Mouse (Mus musculus) embryonic fibroblast, embryonic 13.5 days (primary cell): ENCODE data around the gene Pramef12. TPM values are rescaled to one million over a fixed set of nuclear protein-coding genes. Genes with fewer than 3 reads are reported as not detected.
"Not testable (repeated sequence)": the region's sequence is repeated elsewhere in the genome, so short reads cannot be mapped to it uniquely, and the experiment has no call there.

Experiments used
- H3K27ac ChIP-seq: 2 replicates; pipeline ENCODE4 v1.5.1; 2012; ENCODE audit warnings: low read length, control low read depth, inconsistent platforms; ENCODE audit not compliant: insufficient read depth
- H3K4me1 ChIP-seq: 2 replicates; pipeline ENCODE4 v1.6.1; 2011; ENCODE audit warnings: low read length; ENCODE audit not compliant: control insufficient read depth, insufficient read depth
- H3K4me3 ChIP-seq: 2 replicates; pipeline ENCODE4 v1.5.1; 2011; ENCODE audit warnings: mild to moderate bottlenecking, control low read depth, low read length; ENCODE audit not compliant: insufficient read depth
- CTCF ChIP-seq: IDR thresholded peaks from 2 replicates; pipeline ENCODE4 v1.5.1; 2011; ENCODE audit warnings: mild to moderate bottlenecking, control low read depth, low read length, moderate library complexity, borderline replicate concordance; ENCODE audit not compliant: insufficient read depth
- POLR2A ChIP-seq: IDR thresholded peaks from 2 replicates; pipeline ENCODE4 v1.6.1; 2011; ENCODE audit warnings: low read depth, mild to moderate bottlenecking, control low read depth, low read length, moderate library complexity
- polyA plus RNA-seq: library from polyadenylated mRNA; stranded (reverse); fragments of >200 nt; gene quantifications from 2 replicates; pipeline ENCODE4 v1.2.4, GENCODE M21; 2011; ENCODE audit warnings: low read depth; ENCODE audit not compliant: missing spikeins, insufficient read length

The Pramef12 gene
- polyA plus RNA-seq, 1 experiment, result not detected

GRCm38 (mm10) chr4:144406261-144406660 lies 2.0 kb downstream of the Pramef12 start:
- TF ChIP-seq CTCF, result no peak
- no peaks in the 10 kb centered on the region for H3K4me1 ChIP-seq
- H3K4me3 ChIP-seq, result no peak overlapping the region
- H3K27ac ChIP-seq, result no peak overlapping the region

DNA sequence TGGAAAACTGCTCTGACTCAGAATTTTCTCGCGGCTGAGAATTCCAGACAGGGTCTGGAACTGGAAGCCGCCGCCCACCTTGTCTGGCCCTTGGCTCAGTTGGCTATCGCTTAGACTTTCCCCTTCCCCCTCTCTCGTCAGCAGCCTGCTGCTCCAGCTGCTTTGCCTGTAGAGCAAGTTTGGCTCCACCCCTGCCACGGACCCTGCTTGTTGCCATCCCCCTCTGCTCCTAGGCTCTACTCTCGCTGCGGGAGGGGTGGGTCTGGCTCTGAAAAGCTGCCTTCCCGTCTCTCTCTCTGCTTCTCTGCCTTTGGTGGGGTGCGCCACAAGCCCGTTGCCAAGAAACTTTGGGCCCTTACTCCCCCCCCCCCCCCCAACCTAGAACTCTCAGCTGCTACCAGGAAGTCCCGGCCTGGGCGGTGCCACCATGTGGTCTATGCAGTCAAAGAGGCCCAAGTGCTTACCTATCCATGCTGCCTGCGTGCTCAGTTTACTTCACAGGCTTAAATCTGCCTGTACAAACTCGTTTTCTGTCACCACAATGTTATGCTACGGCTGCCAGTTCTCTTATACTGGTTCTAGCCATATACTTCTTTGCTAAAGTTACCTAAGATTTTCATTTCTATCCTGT lies 3.7 kb downstream of the Pramef12 start:
- peak overlapping the region; percentile 15 for H3K27ac ChIP-seq
- TF ChIP-seq CTCF, result no peak
- TF ChIP-seq POLR2A, result 0 out of 2 replicates have a peak, but pooled peaks have one; percentile 20
- H3K4me3 ChIP-seq, result no peak overlapping the region
- H3K4me1 ChIP-seq, result no peaks in the 10 kb centered on the region

DNA sequence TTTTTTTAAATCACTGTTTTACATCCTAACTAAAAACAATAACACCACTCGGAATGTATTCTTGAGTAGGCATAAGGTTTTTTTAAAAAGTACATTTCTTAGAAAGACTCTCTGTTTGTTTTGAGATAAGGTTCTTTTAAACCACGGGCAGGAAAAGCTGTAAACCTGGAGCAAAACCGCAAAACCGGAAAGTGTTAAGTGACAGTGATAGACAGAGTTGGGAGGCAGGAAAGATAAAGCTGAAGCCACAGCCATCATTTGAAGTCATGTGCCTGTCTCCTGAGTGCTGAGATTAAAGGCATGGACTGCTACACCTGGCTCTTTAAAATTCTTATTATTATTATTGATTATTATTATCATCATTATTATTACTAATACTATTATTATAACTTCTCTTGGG lies 5.6 kb downstream of the Pramef12 start:
- Histone ChIP-seq H3K4me1 (no peaks in the 10 kb centered on the region), H3K4me3 (no peak overlapping the region), H3K27ac (no peak overlapping the region)
- TF ChIP-seq CTCF, result no peak
- no peak for TF ChIP-seq POLR2A

DNA sequence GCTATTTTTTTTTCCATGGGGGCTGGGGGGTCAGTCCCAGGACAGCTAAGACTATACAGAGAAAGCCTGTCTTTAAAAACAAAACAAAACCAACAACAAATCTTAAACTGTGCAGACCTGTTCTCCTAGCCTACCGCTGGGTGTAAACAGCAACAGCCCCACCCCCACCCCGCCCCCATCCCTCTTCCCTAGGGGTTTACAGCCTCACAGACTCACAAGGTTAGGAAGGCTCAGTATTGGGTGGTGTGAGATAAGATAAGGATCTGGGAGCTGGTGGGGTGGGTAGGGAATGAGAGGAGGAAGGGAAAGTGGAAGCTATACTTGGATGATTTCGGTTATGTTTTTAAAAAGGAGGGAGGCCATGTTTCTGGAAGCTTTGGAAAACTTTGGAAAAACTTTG lies 11.9 kb downstream of the Pramef12 start:
- Histone ChIP-seq H3K27ac (no peak overlapping the region), H3K4me1 (no peaks in the 10 kb centered on the region), H3K4me3 (no peak overlapping the region)
- no peak for TF ChIP-seq CTCF
- no peak for TF ChIP-seq POLR2A

- no peak within 1 kb of the TSS for H3K4me3 ChIP-seq
- H3K4me1 ChIP-seq, result no peaks in the 10 kb centered on the region
- no peak within 1 kb of the TSS for H3K27ac ChIP-seq
- no peak for TF ChIP-seq CTCF
- no peak for TF ChIP-seq POLR2A
Measured at GRCm38 (mm10) chr4:144377911-144378310, 30.4 kb downstream of the Pramef12 start, which contains the start of gene Pramef20. Gene Pramef20 (minus strand): TSS chr4:144377933.

GRCm38 (mm10) chr4:144357642-144358041 lies 50.6 kb downstream of the Pramef12 start, which contains the start of gene Gm13119:
Gene Gm13119 (plus strand): TSS chr4:144357942.
- H3K4me3 ChIP-seq, H3K27ac ChIP-seq, H3K4me1 ChIP-seq: not testable (repeated sequence)

Other genes starting within 250 kb of the Pramef12 start
- gene Oog3, start 245.8 kb downstream of the Pramef12 start, polyA plus RNA-seq, result not detected in 2 replicates
- not detected in 2 replicates for gene Oog2, start 217.7 kb downstream of the Pramef12 start, polyA plus RNA-seq
- not detected in 2 replicates for gene C87977, start 195.1 kb downstream of the Pramef12 start, polyA plus RNA-seq
- gene Pramel5, start 128.0 kb downstream of the Pramef12 start, polyA plus RNA-seq, result not detected in 2 replicates
- not detected in 2 replicates for gene Gm13128, start 78.2 kb downstream of the Pramef12 start, polyA plus RNA-seq
- not detected in 2 replicates for gene Gm13119, start 50.5 kb downstream of the Pramef12 start, polyA plus RNA-seq
- gene Pramef20, start 30.5 kb downstream of the Pramef12 start, polyA plus RNA-seq, result not detected in 2 replicates
- gene 1700012P22Rik, start 30.3 kb upstream of the Pramef12 start, polyA plus RNA-seq, result not detected in 2 replicates
- gene Gm9944, start 44.9 kb upstream of the Pramef12 start, polyA plus RNA-seq, result not detected in 2 replicates
- gene Aadacl3, start 55.3 kb upstream of the Pramef12 start, polyA plus RNA-seq, result not detected in 2 replicates
- not detected in 2 replicates for gene 9430007A20Rik, start 111.4 kb upstream of the Pramef12 start, polyA plus RNA-seq
- not detected in 2 replicates for gene Gm13124, start 156.7 kb upstream of the Pramef12 start, polyA plus RNA-seq
- not detected in 2 replicates for gene Aadacl4, start 205.2 kb upstream of the Pramef12 start, polyA plus RNA-seq